Mouse (Mus musculus): ENCODE results near the gene Heatr3.

The Heatr3 gene

GRCm38 (mm10) chr8:88137748-88138484, at the start of gene Heatr3:
TSS of gene Heatr3 (plus strand) at chr8:88137855.
- in situ Hi-C loops (cut with MboI; ENCODE audit: low sequenced_read_pairs): no loop called here

GRCm38 (mm10) chr8:88088006-88088405, 49.6 kb upstream of the Heatr3 start:
- in situ Hi-C loops (cut with MboI; ENCODE audit: low sequenced_read_pairs): no loop called here

- in situ Hi-C loops (cut with MboI; ENCODE audit: low sequenced_read_pairs): no loop called here
These were observed 46.0 kb upstream of the Heatr3 start for GRCm38 (mm10) chr8:88091661-88092060.

GRCm38 (mm10) chr8:88093367-88093766, 44.3 kb upstream of the Heatr3 start:
- in situ Hi-C loops (cut with MboI; ENCODE audit: low sequenced_read_pairs): no loop called here

- in situ Hi-C loops (cut with MboI; ENCODE audit: low sequenced_read_pairs): no loop called here
These were observed 38.8 kb upstream of the Heatr3 start for GRCm38 (mm10) chr8:88098856-88099255.

GRCm38 (mm10) chr8:88099526-88099925, 38.1 kb upstream of the Heatr3 start:
- in situ Hi-C loops (cut with MboI; ENCODE audit: low sequenced_read_pairs): no loop called here

- in situ Hi-C loops (cut with MboI; ENCODE audit: low sequenced_read_pairs): no loop called here
These were observed 28.4 kb upstream of the Heatr3 start for GRCm38 (mm10) chr8:88109241-88109640.

GRCm38 (mm10) chr8:88118456-88119036, 19.1 kb upstream of the Heatr3 start, which contains the start of gene Cnep1r1:
TSS of gene Cnep1r1 (plus strand) at chr8:88118769.
- in situ Hi-C loops (cut with MboI; ENCODE audit: low sequenced_read_pairs): no loop called here

GRCm38 (mm10) chr8:88119076-88119475, 18.6 kb upstream of the Heatr3 start:
- in situ Hi-C loops (cut with MboI; ENCODE audit: low sequenced_read_pairs): no loop called here

- in situ Hi-C loops (cut with MboI; ENCODE audit: low sequenced_read_pairs): no loop called here
These were observed 12.8 kb upstream of the Heatr3 start for GRCm38 (mm10) chr8:88124850-88125249.

GRCm38 (mm10) chr8:88129397-88129796, 8.3 kb upstream of the Heatr3 start:
- in situ Hi-C loops (cut with MboI; ENCODE audit: low sequenced_read_pairs): no loop called here

- in situ Hi-C loops (cut with MboI; ENCODE audit: low sequenced_read_pairs): no loop called here
These were observed 6.8 kb upstream of the Heatr3 start for GRCm38 (mm10) chr8:88130754-88131317.

- in situ Hi-C loops (cut with MboI; ENCODE audit: low sequenced_read_pairs): no loop called here
These were observed 1.6 kb downstream of the Heatr3 start for GRCm38 (mm10) chr8:88139256-88139655.

GRCm38 (mm10) chr8:88141629-88142028, 4.0 kb downstream of the Heatr3 start:
- in situ Hi-C loops (cut with MboI; ENCODE audit: low sequenced_read_pairs): no loop called here

- in situ Hi-C loops (cut with MboI; ENCODE audit: low sequenced_read_pairs): no loop called here
These were observed 6.4 kb downstream of the Heatr3 start for GRCm38 (mm10) chr8:88144041-88144440.

GRCm38 (mm10) chr8:88150910-88151371, 13.3 kb downstream of the Heatr3 start:
- in situ Hi-C loops (cut with MboI; ENCODE audit: low sequenced_read_pairs): no loop called here

- in situ Hi-C loops (cut with MboI; ENCODE audit: low sequenced_read_pairs): no loop called here
These were observed 22.8 kb downstream of the Heatr3 start for GRCm38 (mm10) chr8:88160237-88160995.

GRCm38 (mm10) chr8:88161439-88161838, 23.8 kb downstream of the Heatr3 start:
- in situ Hi-C loops (cut with MboI; ENCODE audit: low sequenced_read_pairs): no loop called here

- in situ Hi-C loops (cut with MboI; ENCODE audit: low sequenced_read_pairs): no loop called here
These were observed 37.6 kb downstream of the Heatr3 start for GRCm38 (mm10) chr8:88175264-88175663.

GRCm38 (mm10) chr8:88177291-88177690, 39.6 kb downstream of the Heatr3 start:
- in situ Hi-C loops (cut with MboI; ENCODE audit: low sequenced_read_pairs): no loop called here

- in situ Hi-C loops (cut with MboI; ENCODE audit: low sequenced_read_pairs): no loop called here
These were observed 45.5 kb downstream of the Heatr3 start for GRCm38 (mm10) chr8:88183121-88183520.

Measured in CH12F3 (cell line).